Mouse (Mus musculus) thymus, adult 2 months (tissue): ENCODE measurements around the gene Pfas.
"Not testable (repeated sequence)": the region's sequence is repeated elsewhere in the genome, so short reads cannot be mapped to it uniquely, and the experiment has no call there.

ENCODE experiments used
- CTCF ChIP-seq: fragments of 200-500 bp; IDR thresholded peaks from 2 replicates; pipeline ENCODE4 v1.5.1; 2012; ENCODE audit warnings: mild to moderate bottlenecking, control low read depth, low read length, moderate library complexity, borderline replicate concordance; ENCODE audit not compliant: control insufficient read depth, poor library complexity, insufficient read depth; ENCODE audit errors: extremely low read depth
- POLR2A ChIP-seq: fragments of 200-500 bp; IDR thresholded peaks from 2 replicates; pipeline ENCODE4 v1.6.1; 2012; ENCODE audit warnings: mild to moderate bottlenecking, low read length, control low read depth, moderate library complexity; ENCODE audit not compliant: control insufficient read depth, poor library complexity, insufficient read depth; ENCODE audit errors: extremely low read depth

- not testable (repeated sequence) for TF ChIP-seq POLR2A, CTCF
Measured at GRCm38 (mm10) chr11:69011445-69011844, 3.2 kb upstream of the Pfas start.
